Mouse (Mus musculus): ENCODE data around the gene Cd70.
A peak's percentile ranks its signal among the peaks of the same experiment; 100 is the strongest.
"Not testable (repeated sequence)": the region's sequence is repeated elsewhere in the genome, so short reads cannot be mapped to it uniquely, and the experiment has no call there.

The Cd70 gene

DNA sequence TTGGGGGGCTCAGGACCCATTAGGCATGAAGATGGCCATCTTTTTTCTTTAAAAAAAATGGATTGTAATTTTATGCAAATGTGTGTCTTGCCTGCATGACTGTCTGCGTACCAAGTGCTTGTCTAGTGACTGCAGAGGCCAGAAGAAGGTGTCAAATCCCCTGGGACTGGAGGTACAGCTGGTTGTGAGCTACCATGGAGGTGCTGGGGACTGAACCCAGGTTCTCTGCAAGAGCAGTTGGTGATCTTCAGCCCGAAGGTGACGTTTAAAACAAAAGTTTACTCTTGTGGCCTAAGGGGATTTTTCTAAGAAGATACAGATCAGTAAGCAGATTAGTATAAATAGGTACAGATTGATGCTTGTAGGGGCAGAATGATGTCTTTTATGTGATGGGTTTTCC is 13.9 kb downstream of the Cd70 start:
- no peak for DNase-seq (ENCODE audit: low read depth in 2 of 2, low spot score in 2 of 2)

DNA sequence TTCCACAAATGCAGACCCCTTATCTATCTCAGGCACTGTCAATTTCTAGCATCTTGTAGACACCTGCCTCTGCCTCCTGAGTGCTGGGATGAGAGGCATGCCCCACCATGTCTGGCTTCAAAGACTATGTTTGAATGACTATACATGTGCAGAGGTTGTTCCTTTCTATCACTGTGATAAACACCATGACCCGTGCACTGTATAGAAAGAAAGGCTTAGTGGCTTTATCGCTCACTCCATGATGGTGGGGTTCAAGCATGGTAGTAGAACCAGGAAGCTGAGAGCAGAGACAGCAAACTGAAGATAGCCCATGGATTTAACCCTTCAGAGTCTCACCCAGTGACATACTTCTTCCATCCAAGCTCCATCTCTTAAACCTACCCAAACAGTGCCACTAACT is 14.9 kb downstream of the Cd70 start:
- DNase-seq (ENCODE audit: low read depth in 2 of 2, low spot score in 2 of 2): no peak

DNA sequence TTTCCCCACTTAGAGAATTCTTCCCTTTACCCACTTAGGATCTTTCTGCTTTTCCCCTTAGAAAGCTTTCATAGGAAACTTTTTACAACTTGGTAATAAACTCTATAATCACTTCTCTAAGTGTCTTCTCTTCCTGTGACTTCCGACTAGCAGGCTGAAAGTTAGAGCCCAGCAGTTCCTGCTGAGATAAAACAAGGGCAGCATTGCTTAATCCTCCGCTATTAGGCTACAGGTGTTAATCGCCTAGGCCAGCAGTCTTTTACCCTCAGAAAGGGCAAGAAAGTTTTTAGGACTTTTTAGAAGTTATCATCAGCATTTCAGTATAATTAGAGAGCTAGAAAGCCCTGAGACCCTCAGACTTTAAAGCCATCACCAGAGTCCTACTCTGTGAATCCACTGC is 15.6 kb downstream of the Cd70 start:
- not testable (repeated sequence) for DNase-seq (ENCODE audit: low read depth in 2 of 2, low spot score in 2 of 2)

DNA sequence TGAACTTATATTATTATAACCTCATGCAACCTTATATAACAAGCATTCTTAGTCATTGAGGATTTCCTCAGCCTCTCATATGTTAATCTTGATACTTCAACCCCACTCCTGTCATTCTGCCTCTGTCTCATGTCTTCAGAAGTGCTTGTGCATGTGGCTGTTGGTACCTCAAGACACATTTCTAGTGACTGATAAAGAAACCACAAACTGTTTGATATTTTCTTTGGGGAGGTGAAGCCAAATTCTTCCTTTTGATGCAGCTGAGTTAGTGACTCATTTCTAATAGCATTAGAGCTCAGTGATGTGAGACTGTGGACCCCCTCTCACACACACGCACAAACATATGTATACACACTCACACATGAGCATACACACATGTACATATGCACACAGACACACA is 17.8 kb downstream of the Cd70 start:
- no peak for DNase-seq (ENCODE audit: low read depth in 2 of 2, low spot score in 2 of 2)

DNA sequence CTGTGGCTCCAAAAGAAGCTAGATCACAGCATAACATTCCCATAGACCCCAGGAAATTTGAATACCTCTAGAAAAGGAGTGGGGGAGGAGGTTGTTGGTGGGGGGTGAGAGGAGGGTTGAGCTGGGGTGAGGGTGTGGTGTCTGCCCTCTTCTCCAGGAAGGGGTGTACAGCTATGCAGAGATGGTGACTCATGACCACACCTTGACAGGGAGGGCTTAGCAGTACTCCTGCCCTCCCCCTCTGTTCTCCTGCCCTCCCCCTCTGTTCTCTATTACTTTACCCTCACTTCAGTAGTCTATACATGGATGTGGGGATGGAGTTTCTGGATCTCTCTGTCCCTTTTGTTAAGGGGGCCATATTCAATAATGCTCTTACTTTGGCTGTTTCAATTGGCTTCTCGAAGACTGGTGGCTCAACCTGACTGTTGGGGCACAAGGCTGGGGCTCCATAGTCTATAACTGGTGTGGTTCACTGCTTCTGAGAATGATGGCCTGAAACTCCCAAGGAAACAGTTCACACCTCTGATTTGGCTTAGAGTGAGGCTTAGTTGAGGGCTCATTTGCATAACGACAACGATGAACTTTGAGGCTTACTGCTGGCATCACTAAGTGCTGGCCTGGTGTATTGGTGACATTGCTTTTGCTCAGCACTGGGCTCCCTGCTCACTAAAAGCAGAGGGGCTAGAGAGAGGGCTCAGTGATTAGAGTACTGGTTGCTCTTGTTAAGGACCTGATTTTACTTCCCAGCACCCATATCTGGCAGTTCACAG is 23.5 kb downstream of the Cd70 start:
- DNase-seq (ENCODE audit: low read depth in 2 of 2, low spot score in 2 of 2): no peak

DNA sequence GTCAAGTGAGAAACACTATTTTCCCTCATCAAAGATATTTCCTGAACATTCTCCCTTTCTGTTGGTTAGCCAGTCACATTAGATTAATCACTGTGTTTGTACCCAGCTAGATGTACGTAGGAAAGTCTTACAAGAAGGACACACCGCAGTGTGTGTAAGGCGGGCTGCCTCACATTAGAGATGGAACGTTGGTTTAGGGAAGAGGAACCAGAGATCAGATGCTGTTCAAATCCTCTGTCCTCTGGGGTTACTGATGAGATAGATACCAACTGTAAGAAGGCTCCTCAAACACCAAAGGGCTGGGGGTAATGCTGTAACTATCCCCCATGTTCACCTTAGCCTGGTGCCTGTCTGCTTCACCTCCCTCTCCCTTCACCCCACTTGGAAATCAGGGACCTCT is 24.8 kb downstream of the Cd70 start:
- DNase-seq (ENCODE audit: low read depth in 2 of 2, low spot score in 2 of 2): no peak

DNA sequence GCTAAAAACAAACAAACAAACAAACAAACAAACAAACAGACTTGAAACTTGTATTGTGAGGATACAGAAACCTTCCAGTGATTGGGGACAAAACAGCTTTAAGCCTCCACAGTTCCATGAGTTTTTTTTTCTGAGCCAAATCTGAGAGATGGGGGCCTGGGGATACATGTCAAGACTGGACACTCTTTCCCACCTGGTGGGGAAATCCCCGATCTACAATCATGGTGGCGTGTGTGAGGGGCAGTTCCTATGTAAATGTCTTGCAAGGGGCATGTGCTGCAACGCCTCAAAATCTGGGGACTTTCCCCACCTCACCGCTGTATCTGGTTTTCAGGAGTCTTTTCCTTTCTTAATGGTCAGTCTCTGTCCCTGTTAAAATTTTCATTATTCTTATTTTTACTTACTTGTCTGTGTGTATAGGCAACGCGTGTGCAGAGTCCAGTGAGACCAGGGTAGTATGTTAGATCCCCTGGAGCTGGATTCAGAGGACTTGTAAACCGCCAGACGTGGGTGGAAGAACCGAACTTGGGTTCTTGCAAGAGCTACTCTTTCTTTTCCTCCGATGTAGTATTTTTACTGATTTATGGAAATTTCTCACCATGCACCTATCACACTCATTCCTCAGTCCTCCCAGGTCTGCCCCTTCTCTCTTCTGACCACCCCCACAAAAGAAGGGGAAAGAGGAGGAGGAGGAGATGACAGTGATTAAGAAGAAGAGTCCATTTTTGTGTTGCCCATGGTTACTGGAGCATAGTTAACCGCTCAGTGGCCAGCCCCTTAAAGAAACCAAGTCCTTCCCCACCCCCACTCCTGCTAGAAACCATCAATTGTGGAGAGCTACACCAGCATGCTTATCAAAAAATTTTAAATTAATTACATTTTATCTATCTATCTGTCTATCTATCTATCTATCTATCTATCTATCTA is 26.1 kb downstream of the Cd70 start:
- DNase-seq (ENCODE audit: low read depth in 2 of 2, low spot score in 2 of 2): no peak

DNA sequence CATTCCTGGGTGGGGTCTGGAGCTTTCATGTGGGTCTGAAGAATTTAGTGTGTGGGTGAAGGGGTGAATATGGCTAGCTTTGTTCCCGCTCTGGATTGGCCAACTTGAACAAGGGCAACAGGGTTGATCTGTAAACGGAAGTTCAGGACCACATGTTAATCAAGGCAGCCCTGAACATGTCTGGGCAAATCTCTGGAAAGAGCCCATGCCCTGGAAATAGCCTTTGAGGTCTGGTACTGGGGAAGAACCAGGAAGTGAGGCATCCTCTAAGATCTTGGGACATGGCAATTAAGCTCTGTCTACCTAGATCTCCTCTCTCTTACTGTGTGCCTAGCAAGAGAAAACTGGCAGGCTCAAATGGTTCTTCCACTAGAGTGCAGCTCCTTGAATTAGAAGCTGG is 27.7 kb downstream of the Cd70 start:
- no peak for DNase-seq (ENCODE audit: low read depth in 2 of 2, low spot score in 2 of 2)

DNA sequence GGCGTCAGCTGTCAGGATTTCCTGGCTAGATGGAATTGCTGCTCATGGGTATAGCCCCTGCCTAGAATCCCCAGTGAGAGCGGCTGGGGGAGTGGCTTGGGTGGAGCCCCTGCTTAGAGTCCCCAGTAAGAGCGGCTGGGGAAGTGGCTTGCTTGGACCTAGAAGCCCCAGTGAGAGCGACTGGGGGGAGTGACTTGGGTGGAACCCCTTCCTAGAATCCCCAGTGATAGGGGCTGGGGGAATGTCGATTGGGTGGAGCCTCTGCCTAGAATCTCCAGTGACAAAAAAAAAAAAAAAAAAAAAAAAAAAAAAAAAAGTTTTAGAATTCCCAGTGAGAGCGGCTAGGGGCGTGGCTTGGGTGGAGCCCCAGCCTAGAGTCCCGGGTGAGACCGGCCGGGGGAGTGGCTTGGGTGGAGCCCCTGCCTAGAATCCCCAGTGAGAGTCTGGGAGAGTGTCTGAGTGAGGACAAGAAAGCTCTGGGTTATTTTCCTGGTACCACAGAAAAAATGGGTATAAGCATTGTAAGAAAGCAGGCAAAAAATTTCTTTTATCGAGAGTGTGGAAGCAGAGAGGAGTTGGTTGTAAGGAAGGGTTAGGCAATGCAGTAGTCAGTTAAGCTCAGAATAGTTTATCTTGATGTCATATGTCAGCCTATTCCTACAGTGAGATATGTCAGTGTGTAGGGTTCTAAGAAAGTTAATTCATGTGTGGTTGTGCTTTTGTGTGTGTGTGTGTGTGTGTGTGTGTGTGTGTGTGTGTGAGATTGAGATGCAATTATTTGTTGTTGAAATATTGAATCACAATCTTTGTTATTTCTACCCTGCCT is 30.8 kb downstream of the Cd70 start:
- no peak for DNase-seq (ENCODE audit: low read depth in 2 of 2, low spot score in 2 of 2)

DNA sequence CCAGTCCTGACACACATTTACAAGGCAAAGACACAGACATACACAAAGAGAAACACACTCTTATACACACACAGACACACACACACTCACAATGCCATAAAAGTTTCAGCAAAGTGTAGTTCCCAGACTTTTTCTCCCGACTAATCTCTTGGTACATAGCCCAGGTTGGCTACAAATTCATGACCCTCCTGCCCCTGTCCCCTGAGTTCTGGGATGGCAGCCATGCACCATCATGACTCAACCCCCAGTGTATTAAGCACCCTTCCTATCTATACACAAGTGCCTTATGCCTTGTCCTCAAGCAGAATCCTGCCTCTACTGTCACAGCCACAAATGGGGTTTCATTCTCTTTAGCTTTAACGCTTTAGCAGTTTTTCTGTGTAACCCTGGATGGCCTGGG is 32.8 kb downstream of the Cd70 start:
- DNase-seq (ENCODE audit: low read depth in 2 of 2, low spot score in 2 of 2): no peak

DNA sequence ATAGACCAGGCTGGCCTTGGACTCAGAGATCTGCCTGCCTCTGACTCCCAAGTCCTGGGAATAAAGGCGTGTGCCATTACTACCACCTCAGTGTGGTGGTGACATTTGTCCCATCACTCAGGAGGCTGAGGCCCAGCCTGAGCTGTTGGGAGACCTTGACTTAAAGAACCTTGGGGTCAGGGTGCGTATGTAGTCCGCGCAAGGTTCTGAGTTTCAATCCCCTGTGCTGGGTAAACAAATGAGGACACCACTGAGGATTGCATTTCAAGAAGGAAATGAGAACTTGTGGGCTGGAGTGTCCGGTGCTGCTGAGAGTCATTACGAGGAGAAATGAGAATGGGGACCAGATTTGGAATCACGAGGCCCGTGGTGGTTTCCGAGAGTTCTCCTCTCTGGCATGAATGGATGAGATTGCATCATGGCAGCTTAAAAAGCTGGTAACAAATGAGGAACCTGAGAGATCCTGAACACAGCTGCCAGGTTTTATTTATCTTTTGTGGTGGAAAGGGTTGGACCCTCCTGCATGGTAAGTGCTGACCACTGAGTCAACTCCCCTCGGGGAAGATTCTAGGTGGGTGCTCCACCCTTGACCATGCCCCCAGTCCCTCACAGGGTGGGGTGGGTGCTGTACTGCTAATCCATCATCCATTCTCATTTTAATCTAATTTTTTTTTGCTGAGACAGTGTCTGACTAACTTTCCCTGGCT is 36.7 kb downstream of the Cd70 start:
- DNase-seq (ENCODE audit: low read depth in 2 of 2, low spot score in 2 of 2): no peak

DNA sequence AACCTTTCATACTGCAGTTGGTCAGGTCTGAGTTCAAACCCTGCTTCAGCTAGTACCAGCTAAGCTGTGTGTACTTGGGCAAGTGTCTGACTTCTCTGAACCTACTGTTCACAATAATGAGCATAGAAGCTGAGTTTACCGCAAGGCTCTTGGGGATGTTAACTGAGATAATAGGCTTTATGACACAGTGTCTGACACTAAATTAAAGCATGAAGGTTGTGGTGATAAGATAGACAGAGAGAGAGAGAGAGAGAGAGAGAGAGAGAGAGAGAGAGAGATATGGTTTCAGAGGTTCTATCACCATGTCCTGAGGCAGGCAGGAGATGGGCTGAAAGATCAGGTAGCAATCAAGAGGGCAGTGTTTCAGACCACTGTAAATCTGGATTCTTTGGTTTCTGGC is 39.6 kb downstream of the Cd70 start:
- DNase-seq (ENCODE audit: low read depth in 2 of 2, low spot score in 2 of 2): no peak

DNA sequence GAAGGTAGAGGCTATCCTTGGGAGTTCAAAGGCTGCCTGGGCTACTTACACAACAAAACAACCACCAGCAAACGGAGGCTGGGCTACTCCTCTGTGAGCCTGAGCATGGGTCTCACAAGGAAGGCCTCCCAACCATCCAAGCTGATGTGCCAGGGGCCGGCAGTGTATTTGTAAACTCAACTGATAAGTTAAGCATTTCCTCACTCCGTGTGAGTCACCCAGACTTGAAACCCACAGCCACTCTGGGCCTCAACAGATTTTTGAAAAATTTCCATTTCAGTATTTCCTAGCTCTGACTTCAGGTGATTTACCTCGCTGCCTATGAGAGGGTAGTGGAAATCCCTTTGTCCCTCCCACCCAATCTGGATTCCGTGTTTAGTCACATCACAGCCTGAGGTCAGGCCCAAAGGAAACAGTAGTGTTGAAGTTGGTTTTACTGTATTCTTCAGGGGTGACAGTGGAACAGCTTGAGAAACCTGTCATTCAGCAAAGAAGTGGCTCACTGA is 40.9 kb downstream of the Cd70 start:
- DNase-seq (ENCODE audit: low read depth in 2 of 2, low spot score in 2 of 2): no peak

DNA sequence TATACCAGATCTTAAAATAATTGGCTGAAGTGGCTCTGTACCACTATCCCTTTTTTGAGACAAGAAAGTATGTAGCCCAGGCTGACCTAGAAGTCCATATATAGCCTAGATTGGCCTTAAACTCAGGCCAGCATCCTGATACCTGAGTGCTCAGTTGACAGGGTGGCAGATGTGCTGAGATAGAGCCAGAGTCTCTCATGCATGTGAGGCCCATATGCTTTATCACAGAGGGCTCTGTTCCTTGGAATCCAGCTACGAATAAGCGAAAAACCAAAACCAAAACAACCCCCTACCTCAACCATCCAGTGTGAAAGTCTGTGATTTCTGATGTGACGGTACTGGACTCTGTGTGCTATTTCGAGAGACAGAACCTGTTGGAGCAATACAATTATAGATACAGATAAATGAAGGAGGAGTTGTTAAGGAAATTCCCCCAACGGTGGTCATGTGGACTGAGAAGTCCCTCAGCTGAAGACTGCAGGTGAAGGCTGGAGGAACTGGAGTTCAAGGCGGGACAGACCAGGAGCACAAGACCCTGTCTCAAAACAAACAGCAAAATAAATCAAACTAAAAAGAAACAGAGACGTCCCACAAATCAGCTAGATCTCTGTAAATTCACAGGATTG is 41.4 kb downstream of the Cd70 start:
- DNase-seq (ENCODE audit: low read depth in 2 of 2, low spot score in 2 of 2): no peak

DNA sequence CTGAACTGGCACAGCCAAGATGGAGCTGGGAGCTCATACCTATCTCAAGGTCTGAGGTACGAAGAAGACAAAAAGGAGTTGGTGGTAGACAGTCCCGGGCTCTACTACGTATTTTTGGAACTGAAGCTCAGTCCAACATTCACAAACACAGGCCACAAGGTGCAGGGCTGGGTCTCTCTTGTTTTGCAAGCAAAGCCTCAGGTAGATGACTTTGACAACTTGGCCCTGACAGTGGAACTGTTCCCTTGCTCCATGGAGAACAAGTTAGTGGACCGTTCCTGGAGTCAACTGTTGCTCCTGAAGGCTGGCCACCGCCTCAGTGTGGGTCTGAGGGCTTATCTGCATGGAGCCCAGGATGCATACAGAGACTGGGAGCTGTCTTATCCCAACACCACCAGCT is 42.5 kb downstream of the Cd70 start:
- no peak for DNase-seq (ENCODE audit: low read depth in 2 of 2, low spot score in 2 of 2)

DNA sequence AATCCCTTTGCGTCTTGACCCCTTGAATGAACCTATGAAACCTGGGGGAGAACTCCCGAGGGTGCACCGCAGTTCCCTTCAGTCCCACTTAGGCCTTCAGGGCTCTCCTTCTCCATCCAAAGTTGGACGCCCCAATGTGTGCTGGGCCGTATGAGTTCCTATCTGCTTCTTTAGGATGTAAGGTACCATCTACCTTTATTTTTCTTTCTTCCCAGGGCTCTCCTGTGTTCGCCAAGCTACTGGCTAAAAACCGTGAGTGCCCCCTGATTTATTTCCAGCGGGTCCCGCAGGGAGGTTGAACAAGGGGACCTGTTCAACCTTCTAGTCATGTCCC is 43.6 kb downstream of the Cd70 start:
- DNase-seq (ENCODE audit: low read depth in 2 of 2, low spot score in 2 of 2): no peak

DNA sequence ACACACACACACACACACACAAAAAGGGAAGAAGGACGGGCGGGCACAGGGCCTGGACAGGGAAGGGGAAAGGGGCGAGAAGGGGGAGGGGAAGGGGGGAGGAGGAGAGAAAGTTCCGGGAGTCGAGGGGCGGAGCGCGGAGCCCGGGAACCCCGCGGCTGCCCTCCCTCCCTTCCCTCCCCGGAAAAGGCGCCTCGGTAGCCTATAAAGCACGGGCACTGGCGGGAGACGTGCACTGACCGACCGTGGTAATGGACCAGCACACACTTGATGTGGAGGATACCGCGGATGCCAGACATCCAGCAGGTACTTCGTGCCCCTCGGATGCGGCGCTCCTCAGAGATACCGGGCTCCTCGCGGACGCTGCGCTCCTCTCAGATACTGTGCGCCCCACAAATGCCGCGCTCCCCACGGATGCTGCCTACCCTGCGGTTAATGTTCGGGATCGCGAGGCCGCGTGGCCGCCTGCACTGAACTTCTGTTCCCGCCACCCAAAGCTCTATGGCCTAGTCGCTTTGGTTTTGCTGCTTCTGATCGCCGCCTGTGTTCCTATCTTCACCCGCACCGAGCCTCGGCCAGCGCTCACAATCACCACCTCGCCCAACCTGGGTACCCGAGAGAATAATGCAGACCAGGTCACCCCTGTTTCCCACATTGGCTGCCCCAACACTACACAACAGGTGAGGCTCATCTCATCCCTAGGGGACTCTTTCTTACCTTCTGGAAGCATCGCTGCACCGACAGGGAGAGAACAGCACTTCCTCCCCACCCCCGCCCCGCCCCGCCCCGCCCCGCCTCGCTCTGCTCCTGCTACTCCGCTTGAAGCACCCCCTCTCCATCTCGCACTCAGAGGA is 44.2 kb downstream of the Cd70 start, which contains the start of gene Tnfsf9:
Tnfsf9 (plus strand) TSS at position 145 of the 854 bp plus-strand sequence.
- DNase-seq (ENCODE audit: low read depth in 2 of 2, low spot score in 2 of 2): peak; percentile 6 to 15

DNA sequence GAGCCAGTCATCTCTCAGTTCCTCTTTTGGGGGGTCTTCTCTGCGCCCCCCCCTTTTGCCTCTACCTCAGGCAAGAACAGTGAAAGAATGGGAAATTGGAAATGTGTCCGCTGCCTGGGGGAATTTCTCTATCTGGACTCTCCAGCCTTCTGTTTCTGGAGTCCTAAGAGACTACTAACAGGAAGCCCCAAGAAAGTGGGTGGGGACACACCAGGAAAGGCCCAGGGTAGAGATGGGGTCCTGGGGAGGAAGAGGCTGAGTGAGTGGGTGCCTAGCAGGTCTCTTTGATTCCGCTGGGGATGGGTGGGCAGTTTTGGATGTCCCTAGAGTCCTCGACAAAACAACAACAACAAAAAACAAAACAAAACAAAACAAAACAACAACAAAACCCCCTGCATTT is 45.1 kb downstream of the Cd70 start:
- no peak for DNase-seq (ENCODE audit: low read depth in 2 of 2, low spot score in 2 of 2)

DNA sequence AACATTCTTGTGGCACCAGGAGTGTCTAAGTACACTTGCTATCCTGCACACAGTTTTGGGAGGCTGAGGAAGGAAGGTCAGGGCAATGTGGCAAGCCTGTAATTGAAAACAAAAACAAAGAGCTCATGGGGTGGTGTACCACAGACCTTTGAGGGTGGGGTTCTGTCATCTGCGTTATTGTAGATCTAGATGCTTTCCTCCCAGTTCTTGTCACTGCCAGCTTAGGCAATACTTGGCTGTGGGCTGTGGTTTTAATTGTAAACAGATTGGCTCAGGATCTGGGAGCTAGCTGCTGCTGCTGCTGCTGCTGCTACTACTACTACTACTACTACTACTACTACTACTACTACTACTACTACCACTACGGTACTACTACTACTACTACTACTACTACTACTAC is 47.3 kb downstream of the Cd70 start:
- DNase-seq (ENCODE audit: low read depth in 2 of 2, low spot score in 2 of 2): no peak

Measured in CD8-positive naive resting alpha-beta T cell, adult 2 months (primary cell).